Mouse (Mus musculus) embryonic fibroblast, embryonic 13.5 days (primary cell): ENCODE measurements at regions not wholly inside any gene's neighbourhood (a gene's known extent, or its start where the extent isn't known, plus 50 kb on each side); places are given as distances from the start of the nearest gene placed in this dataset.

Experiments used
- CTCF ChIP-seq: IDR thresholded peaks from 2 replicates; pipeline ENCODE4 v1.5.1; 2011; ENCODE audit warnings: mild to moderate bottlenecking, control low read depth, low read length, moderate library complexity, borderline replicate concordance; ENCODE audit not compliant: insufficient read depth
- POLR2A ChIP-seq: IDR thresholded peaks from 2 replicates; pipeline ENCODE4 v1.6.1; 2011; ENCODE audit warnings: low read depth, mild to moderate bottlenecking, control low read depth, low read length, moderate library complexity

DNA sequence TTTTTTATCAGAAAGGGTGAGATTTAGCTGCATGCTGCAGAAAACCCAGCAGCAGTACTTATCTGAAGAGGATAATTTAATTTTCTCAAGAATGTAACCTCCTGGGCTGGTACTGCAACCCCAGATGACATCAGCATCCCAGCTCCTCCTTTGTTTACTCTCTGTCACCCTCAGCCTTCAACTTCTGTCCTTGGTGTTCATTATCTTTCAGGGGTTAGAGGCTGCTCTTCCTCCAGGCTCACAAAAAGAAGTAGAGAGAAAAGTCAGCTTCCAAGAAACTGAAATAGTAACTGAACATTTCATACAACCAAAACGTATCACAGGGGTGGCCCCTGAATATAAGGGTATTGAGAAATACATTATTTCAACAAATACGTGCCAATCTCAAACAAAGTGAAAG, 262.5 kb upstream of the Cdyl start:
- TF ChIP-seq CTCF = no peak
- no peak for TF ChIP-seq POLR2A
